Mouse (Mus musculus): ENCODE results near the gene Ddx19b.
"Not testable (repeated sequence)": the region's sequence is repeated elsewhere in the genome, so short reads cannot be mapped to it uniquely, and the experiment has no call there.

Gene Ddx19b

DNA sequence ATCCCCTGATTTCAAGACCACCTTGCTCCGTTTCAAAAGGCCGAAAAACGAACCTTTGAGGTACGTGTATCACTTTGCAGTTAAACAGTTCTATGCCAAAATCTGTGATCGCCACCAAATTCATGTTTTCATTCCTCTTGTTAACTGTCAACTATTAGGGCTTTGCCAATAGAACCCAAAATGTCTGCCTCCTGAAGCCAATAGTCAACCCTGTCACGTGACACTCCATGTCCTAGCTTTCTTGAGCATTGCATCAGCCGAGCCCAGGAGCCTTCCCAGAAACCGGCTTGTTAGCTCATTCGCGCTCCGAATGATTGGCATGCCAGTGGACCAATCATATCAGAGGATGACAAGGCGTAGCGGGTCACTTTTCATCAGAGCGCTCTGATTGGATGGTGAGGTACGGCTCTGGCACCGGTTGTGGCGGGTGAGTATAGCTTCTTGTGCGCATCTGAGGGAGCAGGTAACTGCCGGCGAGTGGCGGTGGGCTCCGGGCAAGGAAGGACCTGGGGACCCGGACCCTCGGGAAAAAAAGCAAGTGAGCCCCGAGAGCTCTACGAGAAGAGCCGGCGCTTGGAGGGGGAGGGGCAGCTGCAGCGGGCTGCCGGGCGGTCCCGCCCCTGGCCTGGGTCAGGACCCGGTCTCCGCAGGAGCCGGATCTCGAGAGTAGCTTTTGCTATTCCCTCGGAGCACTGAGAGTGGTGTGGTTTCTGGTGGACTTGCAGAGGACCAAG is 2.1 kb upstream of the Ddx19b start:
- peak; percentile 100 for DNase-seq

DNA sequence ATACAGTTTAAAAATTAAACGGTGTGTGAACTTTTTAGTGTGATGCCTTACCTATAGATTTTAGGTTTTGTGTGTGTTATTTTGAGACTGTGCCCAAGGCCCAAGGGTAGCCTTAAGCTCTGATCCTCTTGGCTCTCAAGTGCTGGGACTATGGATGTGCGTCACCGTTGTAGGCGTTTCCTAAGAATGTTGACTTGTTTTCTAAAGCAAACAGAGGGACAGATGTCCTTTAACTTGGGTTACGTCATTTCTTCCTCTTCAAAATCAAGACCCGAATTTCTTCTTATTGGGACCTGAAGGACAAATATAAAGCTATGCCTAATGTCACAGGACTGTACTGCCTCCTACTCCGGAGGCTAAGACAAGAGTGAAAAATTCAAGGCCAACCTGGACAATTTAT is 1.4 kb upstream of the Ddx19b start, which contains the start of gene Aars:
Gene Aars (plus strand): TSS at position 229 of the 400 bp plus-strand sequence.
- DNase-seq, result no peak

DNA sequence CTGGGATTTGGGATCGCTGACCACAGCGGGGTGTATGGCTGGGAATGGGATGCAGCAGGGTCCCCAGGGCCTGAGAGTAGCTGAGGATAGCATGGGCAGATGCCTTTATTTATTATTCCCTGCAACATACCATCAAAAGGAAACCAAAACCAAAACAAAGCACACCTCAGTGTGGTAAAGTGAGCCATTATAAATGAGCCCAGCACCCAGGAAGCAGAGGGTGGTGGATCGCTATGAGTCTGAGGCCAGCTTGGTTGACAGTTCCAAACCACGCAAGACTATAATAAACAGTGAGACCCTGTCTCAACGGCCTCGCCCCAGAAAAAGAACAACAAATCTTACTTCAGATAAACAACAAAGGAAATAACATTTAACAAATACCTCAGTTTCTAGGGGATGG is 1.5 kb downstream of the Ddx19b start:
- no peak for DNase-seq

DNA sequence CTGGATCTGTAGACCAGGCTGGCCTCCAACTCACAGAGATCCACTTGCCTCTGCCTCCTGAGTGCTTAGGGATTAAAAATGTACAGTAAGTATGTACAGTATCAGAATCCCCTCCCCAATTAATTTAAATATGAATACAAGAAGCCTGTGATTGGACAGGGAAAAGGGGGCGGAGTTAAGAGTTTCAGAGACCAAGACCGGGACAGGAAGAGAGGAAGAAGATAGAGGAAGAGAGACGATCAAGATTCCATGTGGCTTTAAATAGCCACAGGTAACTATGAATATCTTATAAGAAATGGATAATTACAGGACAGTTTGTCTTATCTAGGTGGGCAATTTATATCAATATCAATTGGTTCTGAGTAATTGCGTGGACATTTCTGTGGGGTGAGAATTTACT is 2.0 kb downstream of the Ddx19b start:
- no peak for DNase-seq

DNA sequence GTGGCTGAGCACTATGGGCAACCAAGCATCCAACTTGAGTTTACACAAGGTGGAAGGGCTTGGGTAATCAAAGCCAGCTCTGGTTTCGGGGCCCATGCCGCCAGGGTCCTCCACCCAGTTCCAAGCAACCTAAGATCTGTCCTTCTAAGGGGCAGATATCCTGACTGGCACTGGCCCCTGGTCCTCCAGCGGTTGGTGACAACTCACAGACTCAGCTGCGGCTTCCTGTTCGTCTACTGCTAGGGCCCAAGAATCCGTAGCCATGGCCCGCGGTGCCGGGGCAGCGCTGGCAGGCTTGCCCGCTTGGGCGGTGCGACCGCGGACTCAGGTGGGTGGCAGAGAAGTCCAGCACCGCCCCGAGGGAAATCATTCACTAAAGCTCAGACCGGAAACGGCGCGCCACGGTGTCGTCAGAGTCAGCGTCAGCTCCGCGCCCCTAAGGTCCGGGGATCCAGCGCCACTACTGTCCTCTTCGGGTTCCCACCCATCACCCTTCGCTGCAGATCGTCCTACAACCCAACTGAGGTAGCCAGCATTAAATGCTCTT is 4.1 kb downstream of the Ddx19b start:
- DNase-seq, result peak; percentile 92

DNA sequence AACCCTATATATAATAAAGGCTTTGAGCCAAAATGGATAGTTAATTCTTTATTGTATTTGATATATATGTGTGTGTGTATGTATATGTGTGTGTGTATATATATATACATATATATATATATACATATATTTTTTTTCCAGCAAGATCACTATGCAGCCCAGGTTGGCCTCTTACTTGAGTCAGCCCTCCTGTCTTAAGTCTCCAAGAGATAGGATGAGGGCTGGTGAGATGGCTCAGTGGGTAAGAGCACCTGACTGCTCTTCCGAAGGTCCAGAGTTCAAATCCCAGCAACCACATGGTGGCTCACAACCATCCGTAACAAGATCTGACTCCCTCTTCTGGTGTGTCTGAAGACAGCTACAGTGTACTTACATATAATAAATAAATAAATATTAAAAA is 4.9 kb downstream of the Ddx19b start:
- DNase-seq, result not testable (repeated sequence)

DNA sequence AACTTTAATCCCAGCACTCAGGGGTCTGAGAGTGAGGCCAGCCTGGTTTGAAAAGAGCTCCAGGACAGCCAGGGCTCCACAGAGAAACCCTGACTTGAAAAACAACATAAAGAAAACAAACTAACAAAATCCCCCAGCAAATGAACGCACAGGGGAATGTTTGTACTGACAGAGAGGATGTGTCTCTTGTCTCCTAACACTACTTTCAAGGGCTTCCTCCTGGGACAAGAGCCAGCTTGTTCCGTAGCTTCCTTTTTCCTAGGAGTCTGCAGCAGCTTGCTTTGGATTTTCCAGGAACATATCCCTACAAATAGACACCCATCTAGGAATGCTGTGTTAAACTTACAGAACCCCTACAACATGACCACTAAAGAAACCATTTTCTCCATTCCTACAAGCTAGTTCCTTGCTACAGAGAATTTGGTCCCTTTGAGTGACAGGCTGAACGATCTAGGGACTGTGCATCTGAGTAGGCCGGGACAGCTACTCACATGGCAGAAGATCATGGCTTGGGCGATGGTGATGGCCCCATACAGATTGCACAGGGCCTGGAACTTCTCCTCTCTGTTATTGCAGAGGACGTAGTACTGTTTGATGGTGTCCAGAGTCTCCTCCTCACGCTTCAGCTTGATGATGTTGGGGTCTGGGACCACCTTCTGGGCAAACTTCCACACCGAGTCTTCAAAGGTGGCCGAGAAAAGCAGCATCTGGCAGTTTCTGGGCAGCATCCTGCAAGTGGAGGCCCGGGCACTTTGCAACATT is 21.1 kb downstream of the Ddx19b start:
- peak; percentile 41 for DNase-seq

DNA sequence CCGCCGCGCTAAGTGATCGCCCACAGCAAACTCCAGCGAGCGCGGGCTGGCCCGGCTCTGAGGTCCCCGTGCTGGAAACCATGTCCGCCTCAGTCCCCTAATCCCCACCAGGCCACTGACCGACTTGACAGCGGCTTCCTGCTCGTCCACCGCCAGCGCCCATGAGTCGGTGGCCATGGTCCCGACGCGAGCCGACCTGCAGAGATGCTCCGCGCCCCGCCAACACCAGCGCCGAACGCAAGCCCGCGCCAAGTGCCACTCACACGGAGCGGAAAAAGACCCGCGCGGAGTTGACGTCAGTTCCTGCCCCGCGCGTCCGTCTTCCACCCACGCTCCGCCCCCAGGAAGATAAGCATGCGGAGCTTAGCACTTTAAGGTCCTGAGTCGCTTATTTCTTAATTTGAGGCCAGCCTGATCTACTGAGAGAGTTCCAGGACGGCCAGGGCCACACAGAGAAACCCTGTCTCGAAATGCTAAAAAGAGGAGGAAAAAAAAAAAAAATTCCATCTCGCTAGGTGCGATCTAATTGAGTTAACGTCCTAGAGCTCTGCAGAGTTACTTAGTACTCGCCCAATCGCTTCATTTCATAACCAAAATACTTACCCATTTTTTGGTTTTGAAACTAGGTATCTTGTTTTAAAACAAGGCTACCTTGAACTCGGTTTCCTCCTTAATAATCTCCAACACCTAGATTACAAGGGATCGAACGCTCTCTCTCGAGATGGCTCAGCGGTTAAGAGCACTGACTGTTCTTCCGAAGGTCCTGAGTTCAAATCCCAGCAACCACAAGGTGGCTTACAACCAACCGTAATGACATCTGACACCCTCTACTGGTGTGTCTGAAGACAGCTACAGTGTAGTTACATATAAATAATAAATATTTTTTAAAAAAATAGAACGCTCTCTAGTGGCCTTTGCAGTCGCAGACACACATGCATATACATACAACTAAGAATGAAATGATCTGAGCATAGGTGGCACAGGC is 33.7 kb downstream of the Ddx19b start, which contains the start of gene Ddx19a:
Gene Ddx19a (minus strand): TSS at position 254 of the 985 bp plus-strand sequence.
- peak; percentile 93 for DNase-seq

DNA sequence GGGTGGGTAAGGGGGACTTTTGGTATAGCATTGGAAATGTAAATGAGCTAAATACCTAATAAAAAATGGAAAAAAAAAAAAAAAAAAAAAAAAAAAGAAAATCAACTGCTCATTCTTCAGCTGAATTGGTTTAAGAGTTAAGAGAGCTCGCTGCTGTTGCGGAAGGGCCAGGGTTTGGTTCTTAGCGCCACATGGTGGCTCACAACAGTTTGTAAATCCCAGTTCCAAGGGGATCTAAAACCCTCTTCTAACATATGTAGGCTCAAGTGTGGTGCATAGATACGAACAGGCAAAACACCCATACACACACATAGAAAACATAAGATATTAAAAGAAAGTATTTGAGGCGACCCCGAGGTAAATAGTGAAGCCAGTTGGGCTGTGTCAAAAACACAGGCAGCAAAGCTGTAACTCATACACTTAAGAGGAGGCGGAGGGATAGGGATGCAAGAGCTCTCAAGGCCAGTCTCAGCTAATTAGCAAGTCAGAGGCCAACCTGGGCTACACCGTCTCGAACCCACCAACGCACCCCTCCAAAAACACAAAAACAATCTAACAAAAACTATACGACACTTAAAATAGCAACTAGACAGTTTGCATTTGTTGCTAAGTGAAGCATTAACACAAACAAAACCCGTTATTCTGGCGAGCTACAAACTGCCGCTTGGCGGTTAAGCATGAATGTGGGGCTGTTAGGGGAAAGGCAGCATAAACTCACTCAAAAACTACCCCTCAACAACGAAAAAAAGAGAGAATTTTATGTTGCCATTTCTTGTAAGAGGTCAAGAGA is 34.7 kb downstream of the Ddx19b start:
- DNase-seq, result no peak

DNA sequence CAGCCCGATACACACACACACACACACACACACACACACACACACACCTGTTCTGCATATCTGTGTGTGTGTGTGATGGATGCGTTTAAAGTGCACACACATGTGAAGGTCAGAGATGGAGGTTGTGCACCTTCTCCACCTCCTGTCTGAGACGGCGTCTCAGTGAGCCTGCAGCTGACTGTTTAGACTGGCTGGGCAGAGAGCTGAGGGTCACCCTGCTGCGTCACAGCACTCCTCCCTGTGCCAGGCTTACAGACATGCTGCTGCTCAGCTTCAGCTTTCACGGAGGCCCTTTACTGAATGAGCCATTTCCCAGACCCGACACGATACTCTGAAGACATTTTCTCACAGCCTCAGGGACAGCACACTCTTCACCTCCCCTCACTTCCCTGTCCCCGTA is 41.5 kb downstream of the Ddx19b start:
- DNase-seq, result no peak

DNA sequence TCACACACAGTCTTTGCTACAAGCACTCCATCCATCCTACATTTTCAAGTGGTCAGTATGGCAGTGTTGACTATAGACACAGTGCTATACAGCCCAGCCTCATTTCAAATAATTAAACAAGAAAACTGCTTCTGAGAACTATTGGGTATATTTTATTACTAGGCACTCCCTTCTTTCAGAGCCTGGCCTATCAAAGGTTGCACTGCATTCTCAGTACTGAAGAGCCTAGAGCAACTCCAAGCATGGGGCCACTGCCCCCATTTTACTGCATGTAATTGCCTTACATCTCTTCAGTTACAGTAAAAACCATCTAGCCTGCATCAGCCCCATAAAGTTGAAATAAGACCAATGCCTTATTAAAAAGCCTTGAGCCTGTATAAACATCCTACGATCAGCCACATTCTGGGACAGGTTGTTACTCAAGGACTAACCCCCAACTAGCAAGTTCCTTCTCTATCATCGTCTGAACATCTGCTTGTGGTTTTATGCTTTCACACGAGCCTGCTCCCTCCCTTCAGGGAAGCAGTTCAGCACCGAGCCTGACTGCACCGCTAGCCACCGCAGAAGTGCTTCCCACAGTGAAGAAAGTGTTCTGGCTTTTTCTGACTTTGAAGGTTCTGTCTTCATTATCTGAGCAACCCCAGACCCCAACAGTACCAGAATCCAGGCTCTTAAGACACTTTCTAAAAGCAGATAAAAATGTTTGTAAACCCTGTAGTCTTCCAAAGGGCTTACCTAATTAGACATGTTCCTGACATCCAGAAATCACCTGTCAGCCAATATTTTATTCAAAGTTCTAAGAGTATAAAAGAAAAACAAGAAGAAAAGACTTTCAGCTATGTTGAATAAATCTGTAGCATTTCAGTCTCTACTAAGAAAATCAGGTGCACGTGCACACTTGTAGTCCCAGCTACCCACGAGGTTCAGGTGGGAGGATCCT is 43.5 kb downstream of the Ddx19b start:
- DNase-seq, result no peak

DNA sequence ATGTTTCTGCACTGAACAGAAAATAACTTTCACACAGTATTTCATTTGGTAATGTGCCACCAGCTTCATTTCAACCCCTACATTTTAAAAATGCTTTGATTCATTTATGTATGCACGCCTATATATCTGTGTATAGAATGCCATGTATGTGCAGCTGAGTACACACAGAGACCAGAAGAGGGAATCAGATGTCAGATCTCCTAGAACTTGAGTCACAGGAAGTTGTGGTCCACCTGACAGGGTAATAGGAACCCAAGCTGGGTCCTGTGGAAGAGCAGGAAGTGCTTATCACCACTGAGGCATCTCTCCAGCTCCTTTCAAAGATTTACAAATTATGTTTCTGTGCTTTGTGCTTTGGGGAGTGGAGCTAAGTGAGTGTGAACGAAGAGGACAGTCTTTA is 50.2 kb downstream of the Ddx19b start:
- DNase-seq, result no peak

DNA sequence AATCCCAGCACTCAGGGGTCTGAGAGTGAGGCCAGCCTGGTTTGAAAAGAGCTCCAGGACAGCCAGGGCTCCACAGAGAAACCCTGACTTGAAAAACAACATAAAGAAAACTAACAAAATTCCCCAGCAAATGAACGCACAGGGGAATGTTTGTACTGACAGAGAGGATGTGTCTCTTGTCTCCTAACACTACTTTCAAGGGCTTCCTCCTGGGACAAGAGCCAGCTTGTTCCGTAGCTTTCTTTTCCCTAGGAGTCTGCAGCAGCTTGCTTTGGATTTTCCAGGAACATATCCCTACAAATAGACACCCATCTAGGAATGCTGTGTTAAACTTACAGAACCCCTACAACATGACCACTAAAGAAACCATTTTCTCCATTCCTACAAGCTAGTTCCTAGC is 53.6 kb downstream of the Ddx19b start:
- peak; percentile 18 for DNase-seq

DNA sequence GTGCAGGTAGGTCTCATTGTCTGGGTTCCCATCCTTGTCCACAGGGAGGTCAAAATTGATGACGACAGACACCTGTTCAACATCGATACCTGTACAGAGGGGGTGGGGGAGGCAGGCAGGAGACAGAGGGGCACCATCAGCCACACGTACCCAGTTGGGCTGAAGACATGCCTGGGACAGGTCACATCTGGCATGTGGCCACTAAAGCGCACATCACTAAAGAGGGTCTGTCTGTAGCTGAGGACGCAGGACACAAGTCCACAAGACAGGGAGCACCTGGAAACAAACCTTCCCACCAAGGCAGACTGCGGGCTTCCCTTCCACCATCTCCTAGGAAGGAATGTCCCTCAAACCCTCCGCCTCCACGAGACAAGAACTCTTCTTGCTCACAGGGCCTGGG is 55.0 kb downstream of the Ddx19b start:
- not testable (repeated sequence) for DNase-seq

DNA sequence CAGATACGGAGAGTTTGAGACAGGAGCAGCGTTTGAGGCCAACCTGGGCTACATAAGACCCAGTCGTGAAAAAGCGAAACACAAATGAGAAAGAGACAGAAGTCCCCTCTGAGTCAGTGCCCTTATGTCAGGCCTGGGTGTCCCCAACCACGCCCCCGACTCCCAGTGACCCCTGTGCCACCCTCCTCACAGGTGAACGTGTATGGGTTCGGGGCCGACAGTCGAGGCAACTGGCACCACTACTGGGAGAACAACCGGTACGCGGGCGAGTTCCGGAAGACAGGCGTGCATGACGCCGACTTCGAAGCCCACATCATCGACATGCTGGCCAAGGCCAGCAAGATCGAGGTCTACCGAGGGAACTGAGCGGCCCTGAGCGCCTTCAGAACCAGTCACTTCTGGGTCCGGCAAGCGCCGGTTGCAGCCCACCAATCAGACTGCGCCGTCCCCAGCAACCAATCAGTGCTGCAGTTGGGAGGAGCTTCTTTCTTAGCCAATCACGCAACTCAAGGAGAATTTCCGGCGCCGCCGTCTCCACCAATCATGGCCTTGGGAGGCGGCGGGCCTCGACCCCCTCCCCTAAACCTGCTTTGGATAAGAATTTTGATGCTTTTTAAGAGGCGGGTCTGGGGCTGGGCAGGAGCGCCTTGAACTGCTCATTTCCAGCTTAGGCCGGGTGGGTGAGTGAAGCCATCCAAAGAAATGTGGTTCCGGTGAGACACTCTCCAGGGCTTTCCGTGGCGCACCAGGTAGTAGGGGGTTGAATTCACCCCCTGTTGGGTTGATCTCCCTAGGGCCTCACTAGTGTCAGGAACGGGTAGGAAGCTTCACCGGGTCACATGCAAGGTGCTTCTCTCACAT is 61.4 kb downstream of the Ddx19b start:
- peak; percentile 95 for DNase-seq

DNA sequence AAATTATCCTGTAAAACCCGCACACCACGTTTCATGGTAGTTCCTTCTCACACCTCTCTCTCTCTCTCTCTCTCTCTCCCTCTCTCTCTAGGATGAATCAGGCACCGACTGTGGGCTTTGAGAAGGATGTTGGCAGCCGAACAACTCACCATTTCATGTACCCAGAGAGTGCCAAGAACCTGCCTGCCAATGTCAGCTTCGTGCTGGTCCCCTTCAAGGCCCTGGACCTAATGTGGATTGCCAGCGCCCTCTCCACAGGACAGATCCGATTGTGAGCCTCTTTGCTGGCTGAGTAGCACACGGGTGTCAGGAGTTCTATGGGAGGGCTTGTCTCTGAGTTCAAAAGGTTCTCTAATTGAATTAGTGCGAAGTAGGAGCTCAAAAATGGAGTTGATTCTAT is 64.2 kb downstream of the Ddx19b start:
- DNase-seq, result no peak

DNA sequence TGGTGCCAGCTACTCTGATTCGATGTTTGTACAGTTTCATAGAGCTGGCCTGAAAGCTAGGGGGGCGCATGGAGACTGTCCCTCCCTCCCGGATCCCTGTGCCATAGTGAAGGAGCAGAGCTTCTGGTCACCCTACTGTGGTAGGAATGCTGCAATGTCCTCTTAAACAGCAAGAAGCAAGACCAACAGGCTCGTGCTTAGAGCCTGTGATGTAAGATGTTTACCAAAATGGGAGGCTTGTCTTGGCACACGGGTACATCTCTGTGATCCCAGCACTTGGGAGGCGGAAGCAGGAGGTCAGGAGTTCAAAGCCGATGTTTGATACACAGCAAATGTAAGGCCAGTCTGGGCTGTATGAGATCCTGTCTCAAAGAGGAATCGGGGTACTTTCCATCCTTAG is 65.0 kb downstream of the Ddx19b start:
- DNase-seq, result peak; percentile 71

DNA sequence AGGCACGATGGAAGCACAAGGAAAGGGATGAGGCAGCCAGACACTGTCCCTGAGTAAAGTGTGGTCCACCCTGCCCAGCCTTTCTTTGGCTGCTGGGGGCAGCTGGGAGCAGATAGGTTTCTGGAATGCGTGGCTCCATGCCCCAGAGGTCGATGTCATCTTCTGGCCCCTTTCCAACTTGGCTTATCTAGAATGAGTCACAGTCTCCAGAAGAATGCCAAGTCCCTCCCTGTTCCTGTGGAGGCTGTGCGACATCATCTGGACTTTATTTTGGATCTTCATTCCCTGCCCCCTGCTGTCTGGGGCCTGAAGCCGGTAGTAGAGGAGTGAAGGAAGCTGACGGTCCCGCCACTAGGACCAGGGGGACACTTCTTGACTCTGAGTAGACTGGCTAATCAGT is 66.0 kb downstream of the Ddx19b start:
- DNase-seq, result peak; percentile 95

DNA sequence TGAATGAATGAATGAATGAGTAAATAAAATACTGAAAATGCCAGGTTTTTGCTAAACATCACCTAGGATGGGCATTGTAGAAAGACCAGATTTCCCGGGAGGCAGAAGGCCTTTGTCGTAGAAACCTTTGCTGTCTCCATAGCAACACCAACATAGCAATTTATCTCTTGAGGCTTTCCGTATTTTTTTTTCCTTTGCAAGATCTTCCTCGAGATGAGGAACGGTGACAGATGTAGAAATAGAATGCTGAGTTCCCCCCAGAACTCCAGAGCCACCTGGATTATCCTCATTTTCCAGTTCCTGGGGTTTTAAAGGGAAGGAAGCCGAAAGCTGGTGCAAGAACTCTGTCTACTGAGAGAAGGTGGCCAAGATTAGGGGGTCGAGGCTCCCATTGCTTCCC is 66.9 kb downstream of the Ddx19b start:
- no peak for DNase-seq

DNA sequence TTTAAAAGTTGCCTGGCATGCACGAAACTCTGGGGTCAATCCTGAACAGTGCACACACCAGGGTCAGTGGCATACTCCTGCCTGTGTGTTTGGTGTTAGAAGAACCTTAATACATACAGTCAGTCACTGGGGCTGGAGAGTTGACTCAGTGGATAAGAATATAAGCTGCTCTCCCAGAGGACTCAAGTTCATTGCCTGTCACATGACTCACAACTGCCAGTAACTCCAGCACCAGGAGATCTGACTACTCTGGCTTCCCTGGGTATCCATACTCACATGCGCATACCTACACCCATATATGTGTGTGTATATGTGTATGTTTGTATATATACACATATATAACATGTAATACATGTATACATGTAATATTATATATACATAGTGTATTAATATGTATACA is 68.5 kb downstream of the Ddx19b start:
- DNase-seq, result no peak

All from lung, postnatal 10 days (tissue).